Mouse (Mus musculus): Measurements from ENCODE around the gene Nlrp6. TPM values are rescaled to one million over a fixed set of nuclear protein-coding genes. Genes with fewer than 3 reads are reported as not detected.
A peak's percentile ranks its signal among the peaks of the same experiment; 100 is the strongest.

Nlrp6 gene
- total and polyA plus RNA-seq, 2 experiments from 2014 or later = 0.08 TPM; not detected in 1

DNA sequence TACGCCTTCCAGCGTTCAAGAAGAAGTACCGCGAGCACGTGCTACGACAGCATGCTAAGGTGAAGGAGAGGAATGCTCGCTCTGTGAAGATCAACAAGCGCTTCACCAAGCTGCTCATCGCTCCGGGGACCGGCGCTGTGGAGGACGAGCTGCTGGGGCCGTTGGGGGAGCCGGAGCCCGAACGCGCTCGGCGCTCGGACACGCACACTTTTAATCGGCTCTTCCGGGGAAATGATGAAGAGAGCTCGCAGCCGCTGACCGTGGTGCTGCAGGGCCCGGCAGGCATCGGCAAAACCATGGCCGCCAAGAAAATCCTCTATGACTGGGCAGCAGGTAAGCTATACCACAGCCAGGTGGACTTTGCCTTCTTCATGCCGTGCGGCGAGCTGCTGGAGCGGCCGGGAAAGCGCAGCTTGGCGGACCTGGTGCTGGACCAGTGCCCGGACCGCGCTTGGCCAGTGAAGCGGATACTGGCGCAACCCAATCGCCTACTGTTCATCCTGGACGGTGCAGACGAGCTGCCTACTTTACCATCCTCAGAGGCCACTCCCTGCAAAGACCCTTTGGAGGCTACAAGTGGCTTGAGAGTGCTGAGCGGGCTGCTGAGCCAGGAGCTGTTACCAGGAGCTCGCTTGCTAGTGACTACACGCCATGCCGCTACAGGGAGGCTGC is 1.8 kb downstream of the Nlrp6 start:
- WGBS = under 1% methylated on average over 49 of the region's 49 CpGs
- TF ChIP-seq CTCF (IDR thresholded peaks at IDR 0.05; ENCODE audit: low read depth) (no peak), EP300 (IDR thresholded peaks at IDR 0.05; ENCODE audit: low read depth) (no peak)
- H3K4me3 ChIP-seq (ENCODE audit: low read depth, low read length) = peak overlapping the region; percentile 34
- H3K9ac ChIP-seq (replicated peaks; ENCODE audit: low read depth, low read length) = no peak overlapping the region
- H3K4me1 ChIP-seq (ENCODE audit: control insufficient read depth, insufficient read depth) = no peaks in the 10 kb centered on the region
- DNase-seq (ENCODE audit: low spot score) (no peak), ATAC-seq (ENCODE audit: insufficient read depth, low read depth) (no peak)
- H3K27ac ChIP-seq (ENCODE audit: low read depth) = no peak overlapping the region
- H3K9me3 ChIP-seq (replicated peaks; ENCODE audit: control insufficient read depth, low read length) = no peaks in the 10 kb centered on the region
- peak overlapping the region; percentile 49 for H3K4me2 ChIP-seq (ENCODE audit: low read depth, low read length)
- no peaks in the 10 kb centered on the region for H3K36me3 ChIP-seq (replicated peaks; ENCODE audit: control insufficient read depth, insufficient read depth, low read length)
- H3K27me3 ChIP-seq (ENCODE audit: control insufficient read depth, insufficient read depth, low read length) = peaks cover 75% of the 10 kb centered on the region

DNA sequence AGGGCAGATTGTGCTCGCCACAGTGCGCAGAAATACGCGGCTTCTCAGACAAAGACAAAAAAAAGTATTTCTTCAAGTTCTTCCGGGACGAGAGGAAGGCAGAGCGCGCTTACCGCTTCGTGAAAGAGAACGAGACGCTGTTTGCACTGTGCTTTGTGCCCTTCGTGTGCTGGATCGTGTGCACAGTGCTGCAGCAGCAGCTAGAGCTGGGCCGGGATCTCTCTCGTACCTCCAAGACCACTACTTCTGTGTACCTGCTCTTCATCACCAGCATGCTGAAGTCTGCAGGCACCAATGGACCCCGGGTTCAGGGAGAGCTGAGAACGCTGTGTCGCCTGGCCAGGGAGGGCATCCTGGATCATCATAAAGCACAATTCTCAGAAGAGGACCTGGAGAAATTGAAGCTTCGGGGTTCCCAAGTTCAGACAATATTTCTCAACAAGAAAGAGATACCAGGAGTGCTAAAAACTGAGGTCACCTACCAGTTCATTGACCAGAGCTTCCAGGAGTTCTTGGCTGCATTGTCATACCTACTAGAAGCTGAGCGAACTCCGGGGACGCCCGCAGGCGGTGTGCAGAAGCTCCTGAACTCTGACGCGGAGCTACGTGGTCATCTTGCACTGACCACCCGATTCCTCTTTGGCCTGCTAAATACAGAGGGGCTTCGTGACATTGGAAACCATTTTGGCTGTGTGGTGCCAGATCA is 2.5 kb downstream of the Nlrp6 start:
- Histone ChIP-seq H3K36me3 (replicated peaks; ENCODE audit: control insufficient read depth, insufficient read depth, low read length) (no peaks in the 10 kb centered on the region), H3K9ac (replicated peaks; ENCODE audit: low read depth, low read length) (no peak overlapping the region), H3K27me3 (ENCODE audit: control insufficient read depth, insufficient read depth, low read length) (peaks cover 69% of the 10 kb centered on the region), H3K9me3 (replicated peaks; ENCODE audit: control insufficient read depth, low read length) (no peaks in the 10 kb centered on the region), H3K4me1 (ENCODE audit: control insufficient read depth, insufficient read depth) (no peaks in the 10 kb centered on the region), H3K4me3 (ENCODE audit: low read depth, low read length) (peak overlapping the region; percentile 34), H3K27ac (ENCODE audit: low read depth) (no peak overlapping the region), H3K4me2 (ENCODE audit: low read depth, low read length) (peak overlapping the region; percentile 49)
- TF ChIP-seq CTCF (IDR thresholded peaks at IDR 0.05; ENCODE audit: low read depth) (no peak), EP300 (IDR thresholded peaks at IDR 0.05; ENCODE audit: low read depth) (no peak)
- no peak for DNase-seq (ENCODE audit: low spot score)
- WGBS = 25% methylated on average over 30 of the region's 30 CpGs
- no peak for ATAC-seq (ENCODE audit: insufficient read depth, low read depth)

DNA sequence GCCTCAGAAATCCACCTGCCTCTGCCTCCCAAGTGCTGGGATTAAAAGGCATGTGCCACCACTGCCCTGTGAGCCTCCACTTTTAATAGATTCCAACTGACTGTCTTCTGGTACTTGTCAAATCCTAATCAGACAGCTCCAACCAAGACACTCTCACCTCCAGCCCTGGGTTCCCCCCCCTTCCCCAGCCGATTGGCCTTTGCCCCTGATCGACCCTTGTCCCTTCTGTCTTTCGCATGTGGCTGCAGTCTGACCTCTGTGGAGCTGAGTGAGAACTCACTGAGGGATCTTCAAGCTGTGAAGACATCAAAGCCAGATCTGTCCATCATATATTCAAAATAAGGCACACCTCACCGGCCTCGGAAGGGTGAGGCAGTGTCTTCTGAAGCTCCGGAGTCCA is 6.5 kb downstream of the Nlrp6 start:
- H3K36me3 ChIP-seq (replicated peaks; ENCODE audit: control insufficient read depth, insufficient read depth, low read length) = no peaks in the 10 kb centered on the region
- no peak overlapping the region for H3K4me3 ChIP-seq (ENCODE audit: low read depth, low read length)
- no peak overlapping the region for H3K4me2 ChIP-seq (ENCODE audit: low read depth, low read length)
- H3K4me1 ChIP-seq (ENCODE audit: control insufficient read depth, insufficient read depth) = no peaks in the 10 kb centered on the region
- H3K27me3 ChIP-seq (ENCODE audit: control insufficient read depth, insufficient read depth, low read length) = peaks cover 37% of the 10 kb centered on the region
- DNase-seq (ENCODE audit: low spot score) (no peak), ATAC-seq (ENCODE audit: insufficient read depth, low read depth) (no peak)
- H3K9me3 ChIP-seq (replicated peaks; ENCODE audit: control insufficient read depth, low read length) = no peaks in the 10 kb centered on the region
- 83% methylated on average over 6 of the region's 6 CpGs for WGBS
- TF ChIP-seq CTCF (IDR thresholded peaks at IDR 0.05; ENCODE audit: low read depth) (no peak), EP300 (IDR thresholded peaks at IDR 0.05; ENCODE audit: low read depth) (no peak)
- no peak overlapping the region for H3K27ac ChIP-seq (ENCODE audit: low read depth)
- no peak overlapping the region for H3K9ac ChIP-seq (replicated peaks; ENCODE audit: low read depth, low read length)

DNA sequence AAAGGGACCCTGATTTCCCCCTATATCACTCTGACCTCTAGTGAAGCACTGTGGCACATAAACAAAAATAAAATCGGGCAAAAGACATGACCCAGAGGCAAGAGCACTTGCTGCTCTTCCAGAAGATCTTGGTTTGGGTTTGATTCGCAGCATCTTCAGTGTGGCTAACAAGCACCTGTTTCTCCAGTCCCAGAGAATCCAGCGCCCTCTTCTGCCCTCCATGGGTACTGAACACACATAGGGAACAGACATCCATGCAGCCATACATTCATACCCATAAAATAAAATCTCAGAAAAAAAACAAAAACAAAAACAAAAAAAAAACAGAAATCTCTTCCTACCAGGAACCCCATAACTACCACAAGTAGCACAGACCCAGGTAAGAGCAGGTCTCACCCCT is 17.7 kb downstream of the Nlrp6 start:
- H3K36me3 ChIP-seq (replicated peaks; ENCODE audit: control insufficient read depth, insufficient read depth, low read length) = no peaks in the 10 kb centered on the region
- H3K27me3 ChIP-seq (ENCODE audit: control insufficient read depth, insufficient read depth, low read length) = no peaks in the 10 kb centered on the region
- H3K9me3 ChIP-seq (replicated peaks; ENCODE audit: control insufficient read depth, low read length) = no peaks in the 10 kb centered on the region
- DNase-seq (ENCODE audit: low spot score) (no peak), ATAC-seq (ENCODE audit: insufficient read depth, low read depth) (no peak)
- TF ChIP-seq CTCF (IDR thresholded peaks at IDR 0.05; ENCODE audit: low read depth) (peak; percentile 19), EP300 (IDR thresholded peaks at IDR 0.05; ENCODE audit: low read depth) (no peak)
- 51% methylated on average over 3 of the region's 3 CpGs for WGBS
- no peak overlapping the region for H3K9ac ChIP-seq (replicated peaks; ENCODE audit: low read depth, low read length)
- peaks cover 7% of the 10 kb centered on the region; the same call in 1 of the 2 replicates for H3K4me1 ChIP-seq (ENCODE audit: control insufficient read depth, insufficient read depth)
- no peak overlapping the region for H3K4me2 ChIP-seq (ENCODE audit: low read depth, low read length)
- H3K4me3 ChIP-seq (ENCODE audit: low read depth, low read length) = no peak overlapping the region
- H3K27ac ChIP-seq (ENCODE audit: low read depth) = no peak overlapping the region

DNA sequence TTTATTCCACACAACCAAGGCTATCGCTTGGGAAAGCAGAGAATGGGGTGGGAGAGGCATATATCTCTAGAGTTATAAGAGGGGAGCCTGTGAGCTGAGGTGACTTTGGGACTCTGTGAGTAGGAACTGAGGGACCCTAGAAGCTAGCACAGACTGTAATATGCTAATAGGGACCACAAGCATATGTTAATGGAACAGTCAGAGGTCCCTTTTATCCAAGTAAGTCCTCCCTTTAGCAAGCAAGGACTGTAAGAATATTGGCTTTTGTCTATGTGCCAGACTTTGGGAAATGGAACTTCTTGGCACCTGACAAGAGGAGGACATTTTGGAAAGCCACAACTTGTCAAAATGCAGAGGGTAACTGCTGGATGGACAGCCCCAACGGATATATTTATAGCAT is 18.2 kb downstream of the Nlrp6 start:
- H3K4me2 ChIP-seq (ENCODE audit: low read depth, low read length) = no peak overlapping the region
- no peak for TF ChIP-seq EP300 (IDR thresholded peaks at IDR 0.05; ENCODE audit: low read depth)
- TF ChIP-seq CTCF (IDR thresholded peaks at IDR 0.05; ENCODE audit: low read depth) = no peak
- no peak overlapping the region for H3K9ac ChIP-seq (replicated peaks; ENCODE audit: low read depth, low read length)
- 41% methylated on average over 2 of the region's 2 CpGs for WGBS
- H3K27ac ChIP-seq (ENCODE audit: low read depth) = no peak overlapping the region
- DNase-seq (ENCODE audit: low spot score) = no peak
- no peaks in the 10 kb centered on the region for H3K9me3 ChIP-seq (replicated peaks; ENCODE audit: control insufficient read depth, low read length)
- no peaks in the 10 kb centered on the region for H3K36me3 ChIP-seq (replicated peaks; ENCODE audit: control insufficient read depth, insufficient read depth, low read length)
- H3K27me3 ChIP-seq (ENCODE audit: control insufficient read depth, insufficient read depth, low read length) = no peaks in the 10 kb centered on the region
- ATAC-seq (ENCODE audit: insufficient read depth, low read depth) = no peak
- H3K4me3 ChIP-seq (ENCODE audit: low read depth, low read length) = no peak overlapping the region
- peaks cover 7% of the 10 kb centered on the region; the same call in 1 of the 2 replicates for H3K4me1 ChIP-seq (ENCODE audit: control insufficient read depth, insufficient read depth)
